Mouse (Mus musculus) left cerebral cortex, postnatal 25 days (tissue): ENCODE results near the gene A630010A05Rik. TPM values are rescaled to one million over a fixed set of nuclear protein-coding genes. Genes with fewer than 3 reads are reported as not detected.
"Not testable (repeated sequence)": the region's sequence is repeated elsewhere in the genome, so short reads cannot be mapped to it uniquely, and the experiment has no call there.

ENCODE experiments used
- DNase-seq, 2 experiments: peaks; one replicate each; pipeline ENCODE4 v3.0.0; 2022; ENCODE audit warnings: low spot score in 2 of 2, mixed read lengths in 1 of 2
- intact Hi-C: fragments of 180-260 bp; cut with DNase I; formaldehyde crosslinking; loops from one replicate; pipeline ENCODE4 v1.15.1; 2025
- total RNA-seq, 2 experiments: library from RNA; stranded (reverse); gene quantifications; 2 replicates each; pipeline ENCODE4 v1.2.3; 2021

The A630010A05Rik gene
- not detected for total RNA-seq

GRCm38 (mm10) chr16:14562017-14562416 is at the start of gene A630010A05Rik:
Gene A630010A05Rik (plus strand): TSS chr16:14562317.
- no peak for DNase-seq
- intact Hi-C loops = no loop called here

- intact Hi-C loops = no loop called here
- DNase-seq = no peak
Observed at GRCm38 (mm10) chr16:14535766-14536165, 26.4 kb upstream of the A630010A05Rik start.

- intact Hi-C loops, DNase-seq: not testable (repeated sequence)
Observed at GRCm38 (mm10) chr16:14557191-14557590, 4.9 kb upstream of the A630010A05Rik start.

Other genes starting within 250 kb of the A630010A05Rik start
- 10 to 100 TPM; 49.1 to 52.6 TPM for gene Fopnl, start 244.9 kb upstream of the A630010A05Rik start, total RNA-seq
- 10 to 100 TPM; 16.7 to 17.6 TPM for gene Abcc1, start 200.8 kb upstream of the A630010A05Rik start, total RNA-seq